Mouse (Mus musculus): Measurements from ENCODE around the gene Olfr576. TPM values are rescaled to one million over a fixed set of nuclear protein-coding genes. Genes with fewer than 3 reads are reported as not detected.

Olfr576 gene
- not detected in 2 replicates for polyA plus RNA-seq (2014; fragmentation: Nextera tagmentation; extraction: Ambion mirVana)

DNA sequence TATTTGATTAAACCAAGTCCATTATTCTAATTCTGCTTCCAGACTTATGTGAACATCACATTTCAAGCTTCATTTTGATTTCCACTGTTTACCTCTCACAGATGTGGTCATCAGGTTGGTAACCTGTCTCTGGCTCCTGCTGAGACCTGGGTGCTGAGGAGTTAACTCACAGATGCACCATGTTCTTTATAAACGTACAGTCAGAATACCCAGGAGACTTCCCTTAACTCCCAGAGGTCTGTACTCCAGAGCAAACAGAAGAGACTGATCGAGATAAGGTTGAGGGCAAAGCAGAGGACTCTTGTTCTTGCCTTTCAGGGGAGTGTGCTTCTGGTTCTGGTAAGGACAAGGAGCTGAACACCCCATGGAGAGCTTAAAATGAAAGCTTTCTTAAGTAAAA lies at the start of gene Olfr576:
Olfr576 (plus strand) TSS at position 301 of the 400 bp plus-strand sequence.
- 61% methylated on average over 2 of the region's 2 CpGs for WGBS
- no peaks in the 10 kb centered on the region for H3K36me3 ChIP-seq (ENCODE audit: control insufficient read depth, insufficient read depth, low read length)
- no peaks in the 10 kb centered on the region for H3K4me1 ChIP-seq (ENCODE audit: control insufficient read depth, insufficient read depth, low read length)
- no peak within 1 kb of the TSS for H3K27ac ChIP-seq (replicated peaks; ENCODE audit: low read depth, low read length)
- no peak within 1 kb of the TSS for H3K4me3 ChIP-seq (ENCODE audit: low read depth, low read length)
- no peak within 1 kb of the TSS for H3K4me2 ChIP-seq (ENCODE audit: low read depth, severe bottlenecking)
- DNase-seq (ENCODE audit: low spot score) = no peak
- H3K9ac ChIP-seq (ENCODE audit: low read length) = no peak within 1 kb of the TSS
- H3K9me3 ChIP-seq (ENCODE audit: control insufficient read depth, low read length) = no peaks in the 10 kb centered on the region
- no peak for ATAC-seq (ENCODE audit: insufficient number of reproducible peaks, low FRiP score, low TSS enrichment, low read depth)
- no peaks in the 10 kb centered on the region for H3K27me3 ChIP-seq (ENCODE audit: control insufficient read depth, insufficient read depth, low read length)

GRCm38 (mm10) chr7:102915261-102915660 lies 47.2 kb upstream of the Olfr576 start:
- H3K4me3 ChIP-seq (ENCODE audit: low read depth, low read length) = no peak overlapping the region
- no peaks in the 10 kb centered on the region for H3K36me3 ChIP-seq (ENCODE audit: control insufficient read depth, insufficient read depth, low read length)
- no peak overlapping the region for H3K9ac ChIP-seq (ENCODE audit: low read length)
- no peak overlapping the region for H3K27ac ChIP-seq (replicated peaks; ENCODE audit: low read depth, low read length)
- H3K4me2 ChIP-seq (ENCODE audit: low read depth, severe bottlenecking) = no peak overlapping the region
- no peaks in the 10 kb centered on the region for H3K9me3 ChIP-seq (ENCODE audit: control insufficient read depth, low read length)
- H3K4me1 ChIP-seq (ENCODE audit: control insufficient read depth, insufficient read depth, low read length) = no peaks in the 10 kb centered on the region
- ATAC-seq (ENCODE audit: insufficient number of reproducible peaks, low FRiP score, low TSS enrichment, low read depth) = no peak
- no peaks in the 10 kb centered on the region for H3K27me3 ChIP-seq (ENCODE audit: control insufficient read depth, insufficient read depth, low read length)
- 34% methylated on average over 1 of the region's 1 CpGs for WGBS
- no peak for DNase-seq (ENCODE audit: low spot score)

DNA sequence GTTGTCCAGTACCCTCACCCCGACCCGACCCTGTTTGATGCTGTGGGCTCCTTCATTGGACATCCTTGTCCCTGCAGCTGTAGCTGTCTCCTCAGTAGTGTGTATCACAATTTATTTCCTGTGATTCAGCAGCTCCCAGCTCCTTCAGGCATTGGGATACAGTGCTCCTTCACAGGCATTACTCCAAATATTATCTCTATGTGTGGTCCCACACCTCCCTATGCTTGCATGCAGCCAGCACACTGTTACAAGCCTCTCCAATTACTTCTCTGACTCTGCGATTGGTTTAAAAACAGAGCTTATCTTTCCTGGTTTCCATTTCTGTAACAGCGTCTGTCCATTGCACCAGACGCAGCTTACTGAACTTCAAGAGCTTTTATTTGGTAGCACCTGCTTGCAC lies 46.1 kb upstream of the Olfr576 start:
- DNase-seq (ENCODE audit: low spot score) (no peak), ATAC-seq (ENCODE audit: insufficient number of reproducible peaks, low FRiP score, low TSS enrichment, low read depth) (no peak)
- no peak overlapping the region for H3K4me2 ChIP-seq (ENCODE audit: low read depth, severe bottlenecking)
- H3K4me3 ChIP-seq (ENCODE audit: low read depth, low read length) = no peak overlapping the region
- H3K27me3 ChIP-seq (ENCODE audit: control insufficient read depth, insufficient read depth, low read length) = no peaks in the 10 kb centered on the region
- H3K9ac ChIP-seq (ENCODE audit: low read length) = no peak overlapping the region
- H3K9me3 ChIP-seq (ENCODE audit: control insufficient read depth, low read length) = no peaks in the 10 kb centered on the region
- WGBS = 67% methylated on average over 5 of the region's 5 CpGs
- no peaks in the 10 kb centered on the region for H3K4me1 ChIP-seq (ENCODE audit: control insufficient read depth, insufficient read depth, low read length)
- H3K27ac ChIP-seq (replicated peaks; ENCODE audit: low read depth, low read length) = no peak overlapping the region
- no peaks in the 10 kb centered on the region for H3K36me3 ChIP-seq (ENCODE audit: control insufficient read depth, insufficient read depth, low read length)

- Histone ChIP-seq H3K4me1 (ENCODE audit: control insufficient read depth, insufficient read depth, low read length) (no peaks in the 10 kb centered on the region), H3K9me3 (ENCODE audit: control insufficient read depth, low read length) (no peaks in the 10 kb centered on the region)
- 61% methylated on average over 4 of the region's 4 CpGs for WGBS
These were observed 45.2 kb upstream of the Olfr576 start, which contains the start of gene Olfr571 for GRCm38 (mm10) chr7:102917032-102917875. Gene Olfr571, minus strand, starts transcription at chr7:102917536.

DNA sequence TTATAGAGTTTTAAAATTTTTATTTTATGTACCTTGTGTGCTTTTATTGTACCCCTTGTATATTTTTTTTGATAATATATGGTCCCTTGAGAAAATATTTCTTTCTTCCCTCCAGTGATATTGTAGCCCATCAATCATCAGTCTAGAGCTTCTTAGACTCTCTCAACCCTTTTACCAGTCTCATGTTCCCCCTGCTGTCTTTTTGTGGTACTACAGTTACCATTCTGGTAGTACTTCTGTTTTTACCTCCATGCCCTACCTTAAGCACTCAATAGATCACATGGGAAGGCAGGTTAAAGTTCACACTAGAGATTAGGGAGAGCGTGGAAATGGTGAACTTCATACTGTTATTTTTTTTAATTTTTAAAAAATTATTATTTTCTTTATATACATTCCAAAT lies 42.8 kb upstream of the Olfr576 start:
- Histone ChIP-seq H3K9ac (ENCODE audit: low read length) (no peak overlapping the region), H3K4me1 (ENCODE audit: control insufficient read depth, insufficient read depth, low read length) (no peaks in the 10 kb centered on the region), H3K36me3 (ENCODE audit: control insufficient read depth, insufficient read depth, low read length) (no peaks in the 10 kb centered on the region), H3K4me3 (ENCODE audit: low read depth, low read length) (no peak overlapping the region), H3K9me3 (ENCODE audit: control insufficient read depth, low read length) (no peaks in the 10 kb centered on the region), H3K4me2 (ENCODE audit: low read depth, severe bottlenecking) (no peak overlapping the region), H3K27ac (replicated peaks; ENCODE audit: low read depth, low read length) (no peak overlapping the region), H3K27me3 (ENCODE audit: control insufficient read depth, insufficient read depth, low read length) (no peaks in the 10 kb centered on the region)
- DNase-seq (ENCODE audit: low spot score) (no peak), ATAC-seq (ENCODE audit: insufficient number of reproducible peaks, low FRiP score, low TSS enrichment, low read depth) (no peak)
- WGBS = 21% methylated on average over 1 of the region's 1 CpGs

More at GRCm38 (mm10) chr7:102917032-102917875, 45.2 kb upstream of the Olfr576 start, which contains the start of gene Olfr571:
- Histone ChIP-seq H3K27me3 (ENCODE audit: control insufficient read depth, insufficient read depth, low read length) (no peaks in the 10 kb centered on the region), H3K27ac (replicated peaks; ENCODE audit: low read depth, low read length) (no peak within 1 kb of the TSS), H3K36me3 (ENCODE audit: control insufficient read depth, insufficient read depth, low read length) (no peaks in the 10 kb centered on the region), H3K4me2 (ENCODE audit: low read depth, severe bottlenecking) (no peak within 1 kb of the TSS), H3K4me3 (ENCODE audit: low read depth, low read length) (no peak within 1 kb of the TSS), H3K9ac (ENCODE audit: low read length) (no peak within 1 kb of the TSS)
- ATAC-seq (ENCODE audit: insufficient number of reproducible peaks, low FRiP score, low TSS enrichment, low read depth) (no peak), DNase-seq (ENCODE audit: low spot score) (no peak)

GRCm38 (mm10) chr7:102924109-102924508 lies 38.4 kb upstream of the Olfr576 start, which contains the start of gene Olfr572:
Gene Olfr572, plus strand, starts transcription at chr7:102924409.
- Histone ChIP-seq H3K27me3 (ENCODE audit: control insufficient read depth, insufficient read depth, low read length) (no peaks in the 10 kb centered on the region), H3K4me3 (ENCODE audit: low read depth, low read length) (no peak within 1 kb of the TSS), H3K27ac (replicated peaks; ENCODE audit: low read depth, low read length) (no peak within 1 kb of the TSS), H3K4me1 (ENCODE audit: control insufficient read depth, insufficient read depth, low read length) (no peaks in the 10 kb centered on the region), H3K4me2 (ENCODE audit: low read depth, severe bottlenecking) (no peak within 1 kb of the TSS), H3K9ac (ENCODE audit: low read length) (no peak within 1 kb of the TSS), H3K36me3 (ENCODE audit: control insufficient read depth, insufficient read depth, low read length) (no peaks in the 10 kb centered on the region), H3K9me3 (ENCODE audit: control insufficient read depth, low read length) (no peaks in the 10 kb centered on the region)
- DNase-seq (ENCODE audit: low spot score) (no peak), ATAC-seq (ENCODE audit: insufficient number of reproducible peaks, low FRiP score, low TSS enrichment, low read depth) (no peak)
- 67% methylated on average over 1 of the region's 1 CpGs for WGBS

- DNase-seq (ENCODE audit: low spot score) = no peak
- Histone ChIP-seq H3K4me2 (ENCODE audit: low read depth, severe bottlenecking) (no peak overlapping the region), H3K9ac (ENCODE audit: low read length) (no peak overlapping the region), H3K36me3 (ENCODE audit: control insufficient read depth, insufficient read depth, low read length) (no peaks in the 10 kb centered on the region), H3K27me3 (ENCODE audit: control insufficient read depth, insufficient read depth, low read length) (no peaks in the 10 kb centered on the region), H3K27ac (replicated peaks; ENCODE audit: low read depth, low read length) (no peak overlapping the region), H3K4me1 (ENCODE audit: control insufficient read depth, insufficient read depth, low read length) (no peaks in the 10 kb centered on the region), H3K9me3 (ENCODE audit: control insufficient read depth, low read length) (no peaks in the 10 kb centered on the region), H3K4me3 (ENCODE audit: low read depth, low read length) (no peak overlapping the region)
- ATAC-seq (ENCODE audit: insufficient number of reproducible peaks, low FRiP score, low TSS enrichment, low read depth) = no peak
- WGBS = 79% methylated on average over 3 of the region's 3 CpGs
These were observed 35.4 kb upstream of the Olfr576 start for GRCm38 (mm10) chr7:102927105-102927504.

- no peak within 1 kb of the TSS for H3K4me2 ChIP-seq (ENCODE audit: low read depth, severe bottlenecking)
- no peak within 1 kb of the TSS for H3K4me3 ChIP-seq (ENCODE audit: low read depth, low read length)
- no peak within 1 kb of the TSS for H3K9ac ChIP-seq (ENCODE audit: low read length)
- H3K27ac ChIP-seq (replicated peaks; ENCODE audit: low read depth, low read length) = no peak within 1 kb of the TSS
- H3K36me3 ChIP-seq (ENCODE audit: control insufficient read depth, insufficient read depth, low read length) = no peaks in the 10 kb centered on the region
- H3K27me3 ChIP-seq (ENCODE audit: control insufficient read depth, insufficient read depth, low read length) = no peaks in the 10 kb centered on the region
- H3K9me3 ChIP-seq (ENCODE audit: control insufficient read depth, low read length) = no peaks in the 10 kb centered on the region
- WGBS = 89% methylated on average over 2 of the region's 2 CpGs
- DNase-seq (ENCODE audit: low spot score) = no peak
- ATAC-seq (ENCODE audit: insufficient number of reproducible peaks, low FRiP score, low TSS enrichment, low read depth) = no peak
- H3K4me1 ChIP-seq (ENCODE audit: control insufficient read depth, insufficient read depth, low read length) = no peaks in the 10 kb centered on the region
These were observed 20.0 kb upstream of the Olfr576 start, which contains the start of gene Olfr573-ps1 for GRCm38 (mm10) chr7:102942475-102942874. Gene Olfr573-ps1, minus strand, starts transcription at chr7:102942575.
